Mouse (Mus musculus) myocyte (in vitro differentiated cells): Measurements from ENCODE around the gene Hoxd8.

Experiments
- POLR2A ChIP-seq: IDR thresholded peaks from one replicate; pipeline ENCODE4 v1.6.1; 2011; ENCODE audit warnings: low read depth, mild to moderate bottlenecking, control low read depth, moderate library complexity; ENCODE audit not compliant: insufficient read length
- POLR2AphosphoS2 ChIP-seq: IDR thresholded peaks from one replicate; pipeline ENCODE4 v1.6.1; 2011; ENCODE audit warnings: low read depth, control low read depth; ENCODE audit not compliant: insufficient read length
- TCF12 ChIP-seq: IDR thresholded peaks from one replicate; pipeline ENCODE4 v1.6.1; 2011; ENCODE audit warnings: mild to moderate bottlenecking, control low read depth; ENCODE audit not compliant: poor library complexity, insufficient read depth, severe bottlenecking

DNA sequence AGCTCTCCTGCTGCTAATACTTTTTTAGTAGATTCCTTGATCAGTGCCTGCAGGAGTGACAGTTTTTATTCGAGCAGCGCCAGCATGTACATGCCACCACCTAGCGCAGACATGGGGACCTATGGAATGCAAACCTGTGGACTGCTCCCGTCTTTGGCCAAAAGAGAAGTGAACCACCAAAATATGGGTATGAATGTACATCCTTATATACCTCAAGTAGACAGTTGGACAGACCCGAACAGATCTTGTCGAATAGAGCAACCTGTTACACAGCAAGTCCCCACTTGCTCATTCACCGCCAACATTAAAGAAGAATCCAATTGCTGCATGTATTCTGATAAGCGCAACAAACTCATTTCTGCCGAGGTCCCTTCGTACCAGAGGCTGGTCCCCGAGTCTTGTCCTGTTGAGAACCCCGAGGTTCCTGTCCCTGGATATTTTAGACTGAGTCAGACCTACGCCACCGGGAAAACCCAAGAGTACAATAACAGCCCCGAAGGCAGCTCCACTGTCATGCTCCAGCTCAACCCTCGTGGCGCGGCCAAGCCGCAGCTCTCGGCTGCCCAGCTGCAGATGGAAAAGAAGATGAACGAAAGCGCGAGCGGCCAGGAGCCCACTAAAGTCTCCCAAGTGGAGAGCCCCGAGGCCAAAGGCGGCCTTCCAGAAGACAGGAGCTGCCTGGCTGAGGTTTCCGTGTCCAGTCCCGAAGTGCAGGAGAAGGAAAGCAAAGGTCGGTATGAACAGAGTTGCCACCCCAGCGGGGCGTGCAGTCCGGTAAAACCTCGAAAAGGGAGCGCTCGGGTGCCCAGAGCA, 12.2 kb upstream of the Hoxd8 start:
- TF ChIP-seq POLR2A (no peak), POLR2AphosphoS2 (no peak), TCF12 (no peak)
